Mouse (Mus musculus) stomach, postnatal 0 days (tissue): Measurements from ENCODE around the gene Tpsb2.

Source experiments
- CTCF ChIP-seq: IDR thresholded peaks from 2 replicates; pipeline ENCODE4 v1.5.1; 2016; ENCODE audit warnings: antibody characterized with exemption, low read depth, mild to moderate bottlenecking, moderate library complexity
- EP300 ChIP-seq: optimal IDR thresholded peaks from 2 replicates; pipeline ENCODE3; 2016; ENCODE audit warnings: antibody characterized with exemption

- TF ChIP-seq EP300 (no peak), CTCF (no peak)
These were observed 45.3 kb upstream of the Tpsb2 start for GRCm38 (mm10) chr17:25320819-25321218.
